Mouse (Mus musculus): ENCODE data around the gene Adar.

DNA sequence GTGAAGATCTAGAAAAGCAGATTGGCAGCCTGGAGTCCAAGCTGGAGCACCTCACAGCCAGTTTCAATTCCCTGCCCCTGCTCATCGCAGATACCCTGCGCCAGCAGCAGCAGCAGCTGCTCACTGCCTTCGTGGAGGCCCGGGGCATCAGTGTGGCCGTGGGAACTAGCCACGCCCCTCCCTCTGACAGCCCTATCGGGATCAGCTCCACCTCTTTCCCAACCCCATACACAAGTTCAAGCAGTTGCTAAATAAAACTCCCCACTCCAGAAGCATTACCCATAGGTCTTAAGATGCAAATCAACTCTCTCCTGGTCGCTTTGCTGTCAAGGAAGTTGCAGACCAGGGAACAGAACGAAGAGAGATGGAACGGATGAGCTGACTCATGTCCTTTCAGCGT lies 47.7 kb upstream of the Adar start:
- no peak for TF ChIP-seq GATA1 (IDR thresholded peaks at IDR 0.05; ENCODE audit: borderline replicate concordance, low read length)
- TF ChIP-seq FLI1 (IDR thresholded peaks at IDR 0.05; ENCODE audit: low read length), result no peak

Data from megakaryocyte, embryonic 14.5 days (primary cell).